Mouse (Mus musculus) liver, adult 2 months (tissue): ENCODE data around the gene Olfr1123. TPM values are rescaled to one million over a fixed set of nuclear protein-coding genes. Genes with fewer than 3 reads are reported as not detected.
"Not testable (repeated sequence)": the region's sequence is repeated elsewhere in the genome, so short reads cannot be mapped to it uniquely, and the experiment has no call there.

Source experiments
- DNase-seq: peaks from one replicate; pipeline ENCODE4 v3.0.0-alpha.2; 2011; ENCODE audit warnings: low read depth, low spot score; ENCODE audit errors: extremely low read depth
- H3K27ac ChIP-seq: fragments of 200-500 bp; replicated peaks from 2 replicates; pipeline ENCODE4 v1.5.1; 2012; ENCODE audit warnings: low read depth, mild to moderate bottlenecking, control low read depth, inconsistent platforms, low read length; ENCODE audit not compliant: insufficient read depth
- H3K27me3 ChIP-seq: fragments of 200-500 bp; 2 replicates; pipeline ENCODE4 v1.6.1; 2012; ENCODE audit warnings: mild to moderate bottlenecking, moderate library complexity, low read length, inconsistent platforms; ENCODE audit not compliant: control insufficient read depth, insufficient read depth
- H3K36me3 ChIP-seq: fragments of 200-500 bp; 2 replicates; pipeline ENCODE4 v1.6.1; 2012; ENCODE audit warnings: low read length, inconsistent platforms; ENCODE audit not compliant: control insufficient read depth, insufficient read depth
- H3K4me1 ChIP-seq: fragments of 200-500 bp; 2 replicates; pipeline ENCODE4 v1.6.1; 2011; ENCODE audit warnings: low read length; ENCODE audit not compliant: control insufficient read depth, insufficient read depth
- H3K4me3 ChIP-seq: fragments of 200-500 bp; 2 replicates; pipeline ENCODE4 v1.5.1; 2011; ENCODE audit warnings: low read depth, mild to moderate bottlenecking, control low read depth, low read length, moderate library complexity; ENCODE audit not compliant: insufficient read depth
- H3K79me2 ChIP-seq: fragments of 200-500 bp; 2 replicates; pipeline ENCODE4 v1.6.1; 2012; ENCODE audit warnings: inconsistent platforms, mild to moderate bottlenecking, low read length, moderate library complexity; ENCODE audit not compliant: control insufficient read depth, insufficient read depth
- H3K9ac ChIP-seq: fragments of 200-500 bp; 2 replicates; pipeline ENCODE4 v1.6.1; 2012; ENCODE audit warnings: low read depth, mild to moderate bottlenecking, control low read depth, inconsistent platforms, low read length
- CTCF ChIP-seq: fragments of 200-500 bp; IDR thresholded peaks from 2 replicates; pipeline ENCODE4 v1.5.1; 2011; ENCODE audit warnings: low read depth, low read length, control low read depth
- POLR2A ChIP-seq: fragments of 200-500 bp; IDR thresholded peaks from 2 replicates; pipeline ENCODE4 v1.6.1; 2011; ENCODE audit warnings: low read length, control low read depth; ENCODE audit not compliant: insufficient read depth; ENCODE audit errors: extremely low read depth
- WGBS: fragments of 180-500 bp; shearing (Covaris S2); methylation state at CpG from one replicate; pipeline ENCODE4 v1.1.7; 2018; 5-methylcytosine and 5-hydroxymethylcytosine counted together
- polyA plus RNA-seq: library from polyadenylated mRNA; depleted of rRNA; stranded (reverse); fragments of >200 nt; gene quantifications from 2 replicates; pipeline ENCODE4 v1.2.3, GENCODE M21; 2012; rRNA removed
- total RNA-seq: library from RNA; depleted of rRNA; stranded (reverse); fragments of >200 nt; gene quantifications from 2 replicates; pipeline ENCODE4 v1.2.3, GENCODE M21; 2014; rRNA removed

The Olfr1123 gene
- total RNA-seq (not detected in 2 replicates), polyA plus RNA-seq (not detected in 2 replicates)

DNA sequence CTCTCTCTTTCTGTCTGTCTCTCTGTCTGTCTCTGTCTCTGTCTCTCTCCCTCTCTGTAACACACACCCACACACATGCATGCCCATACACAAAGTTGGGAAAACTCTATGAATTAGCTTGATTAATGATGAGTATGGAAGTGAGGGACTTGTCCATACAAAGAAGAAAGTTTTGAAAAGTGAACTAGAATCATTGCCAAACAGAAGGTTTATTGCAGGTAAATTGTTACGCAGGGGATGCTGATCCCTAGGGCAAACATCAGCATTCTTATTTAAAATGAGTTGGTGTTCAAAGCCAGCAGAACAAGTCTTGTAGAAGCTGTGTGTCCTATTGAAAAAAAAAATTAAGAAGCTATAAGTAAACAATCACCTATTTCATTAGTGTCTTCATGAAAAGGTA is at the start of gene Olfr1123:
TSS of gene Olfr1123 (plus strand) at position 301 of the 400 bp plus-strand sequence.
- no peaks in the 10 kb centered on the region for H3K4me1 ChIP-seq
- no peak within 1 kb of the TSS for H3K4me3 ChIP-seq
- H3K79me2 ChIP-seq = no peaks in the 10 kb centered on the region
- H3K9ac ChIP-seq = no peak within 1 kb of the TSS
- TF ChIP-seq POLR2A (no peak), CTCF (no peak)
- WGBS = 83% methylated on average over 1 of the region's 1 CpGs
- H3K27me3 ChIP-seq = no peaks in the 10 kb centered on the region
- no peak within 1 kb of the TSS for H3K27ac ChIP-seq
- no peaks in the 10 kb centered on the region for H3K36me3 ChIP-seq
- DNase-seq = no peak

DNA sequence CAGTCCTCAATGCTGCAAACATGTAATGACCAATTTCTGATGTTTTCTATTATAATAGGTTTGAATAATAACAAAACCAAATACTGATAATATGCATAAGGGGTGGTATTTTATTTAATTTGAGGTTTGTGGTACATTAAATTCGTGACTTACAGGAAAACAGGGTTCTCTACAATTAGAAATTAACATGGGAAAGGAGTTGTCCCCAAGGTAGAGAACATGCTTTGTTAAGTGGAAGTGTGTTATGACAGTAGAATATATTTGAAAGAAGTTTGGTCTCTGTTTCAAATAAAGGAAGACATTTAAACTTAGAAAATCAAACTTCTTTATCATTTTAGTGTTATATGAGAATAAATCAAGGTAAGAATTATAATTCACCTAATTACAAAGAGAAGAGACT is 46.8 kb upstream of the Olfr1123 start, which contains the start of gene Olfr1121:
TSS of gene Olfr1121 (plus strand) at position 301 of the 400 bp plus-strand sequence.
- DNase-seq = no peak
- H3K9ac ChIP-seq = no peak within 1 kb of the TSS
- no peaks in the 10 kb centered on the region for H3K4me1 ChIP-seq
- H3K36me3 ChIP-seq = no peaks in the 10 kb centered on the region
- H3K4me3 ChIP-seq = no peak within 1 kb of the TSS
- H3K27me3 ChIP-seq = no peaks in the 10 kb centered on the region
- H3K27ac ChIP-seq = no peak within 1 kb of the TSS
- TF ChIP-seq CTCF (no peak), POLR2A (no peak)
- WGBS = 15% methylated on average over 1 of the region's 1 CpGs
- H3K79me2 ChIP-seq = no peaks in the 10 kb centered on the region

DNA sequence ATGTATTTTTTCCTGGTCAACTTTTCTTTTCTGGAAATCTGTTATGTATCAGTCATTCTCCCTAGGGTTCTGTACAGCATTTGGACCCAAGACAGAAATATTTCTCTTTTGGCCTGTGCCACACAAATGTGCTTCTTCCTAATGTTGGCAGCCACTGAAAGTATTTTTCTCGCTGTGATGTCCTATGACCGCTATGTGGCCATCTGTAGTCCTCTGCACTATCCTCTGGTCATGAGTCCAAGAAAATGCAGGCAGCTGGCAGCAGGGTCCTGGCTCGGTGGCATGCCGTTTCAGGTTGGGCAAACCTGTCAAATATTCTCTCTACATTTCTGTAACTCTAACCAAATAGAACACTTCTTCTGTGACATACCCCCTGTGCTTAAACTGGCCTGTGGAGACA is 44.7 kb upstream of the Olfr1123 start:
- Histone ChIP-seq H3K4me3 (no peak overlapping the region), H3K27ac (no peak overlapping the region), H3K79me2 (no peaks in the 10 kb centered on the region), H3K27me3 (no peaks in the 10 kb centered on the region), H3K9ac (no peak overlapping the region), H3K4me1 (no peaks in the 10 kb centered on the region), H3K36me3 (no peaks in the 10 kb centered on the region)
- TF ChIP-seq POLR2A = no peak
- TF ChIP-seq CTCF = no peak
- WGBS = 82% methylated on average over 4 of the region's 4 CpGs
- no peak for DNase-seq

DNA sequence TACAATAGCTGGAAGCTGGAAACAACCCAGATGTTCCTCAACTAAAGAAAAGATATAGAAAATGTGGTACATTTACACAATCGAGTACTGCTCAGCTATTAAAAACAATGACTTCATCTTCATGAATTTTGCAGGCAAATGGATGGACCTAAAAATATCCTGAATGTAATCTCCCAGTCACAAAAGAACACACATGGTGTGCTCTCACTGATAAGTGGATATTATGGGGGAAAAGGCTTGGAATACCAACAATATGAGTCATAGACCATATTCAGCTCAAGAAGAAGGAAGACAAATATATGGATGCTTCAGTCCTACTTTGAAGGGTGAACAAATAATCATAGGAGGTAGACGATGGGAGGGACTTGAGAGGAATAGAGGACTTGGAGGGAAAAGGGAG is 32.5 kb upstream of the Olfr1123 start:
- H3K4me3 ChIP-seq = no peak overlapping the region
- no peaks in the 10 kb centered on the region for H3K79me2 ChIP-seq
- TF ChIP-seq POLR2A (no peak), CTCF (no peak)
- H3K36me3 ChIP-seq = no peaks in the 10 kb centered on the region
- WGBS = 79% methylated on average over 2 of the region's 2 CpGs
- H3K9ac ChIP-seq = no peak overlapping the region
- H3K27ac ChIP-seq = no peak overlapping the region
- H3K4me1 ChIP-seq = no peaks in the 10 kb centered on the region
- no peak for DNase-seq
- H3K27me3 ChIP-seq = no peaks in the 10 kb centered on the region

DNA sequence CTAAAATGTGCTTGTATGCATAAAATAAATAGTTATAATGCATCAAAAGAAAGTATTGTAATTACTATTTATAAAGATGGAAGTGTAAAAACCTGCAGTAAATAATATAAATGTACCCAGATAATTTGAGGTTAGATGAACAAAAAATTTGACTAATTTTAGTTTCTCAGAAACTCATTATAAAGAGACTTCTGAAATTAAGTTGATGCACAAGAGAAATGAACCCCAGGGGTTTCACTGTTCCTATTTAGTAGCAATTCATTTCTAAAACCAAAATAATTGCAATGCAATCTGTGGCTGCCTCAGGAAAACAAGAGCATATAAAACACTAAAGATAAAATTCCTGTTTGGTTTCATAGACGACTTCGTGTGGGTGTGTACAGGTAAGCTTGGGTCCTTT is 30.9 kb upstream of the Olfr1123 start, which contains the start of gene Olfr1122:
TSS of gene Olfr1122 (plus strand) at position 301 of the 400 bp plus-strand sequence.
- no peak for DNase-seq
- Histone ChIP-seq H3K4me1 (no peaks in the 10 kb centered on the region), H3K4me3 (no peak within 1 kb of the TSS), H3K9ac (no peak within 1 kb of the TSS), H3K27me3 (no peaks in the 10 kb centered on the region), H3K79me2 (no peaks in the 10 kb centered on the region), H3K36me3 (no peaks in the 10 kb centered on the region), H3K27ac (no peak within 1 kb of the TSS)
- no peak for TF ChIP-seq POLR2A
- TF ChIP-seq CTCF = no peak
- 70% methylated on average over 2 of the region's 2 CpGs for WGBS

DNA sequence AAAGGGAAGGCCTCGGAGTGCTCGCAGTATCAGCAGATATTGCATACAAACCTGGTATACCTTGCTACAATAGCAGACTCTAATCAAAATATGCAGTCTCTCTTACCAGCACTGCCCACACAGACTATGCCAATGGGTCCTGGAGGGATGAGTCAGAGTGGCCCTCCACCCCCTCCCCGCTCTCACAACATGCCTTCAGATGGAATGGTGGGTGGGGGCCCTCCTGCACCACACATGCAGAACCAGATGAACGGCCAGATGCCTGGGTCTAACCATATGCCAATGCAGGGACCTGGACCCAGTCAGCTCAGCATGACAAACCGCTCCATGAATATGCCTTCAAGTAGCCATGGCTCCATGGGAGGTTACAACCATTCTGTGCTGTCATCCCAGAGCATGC is 22.8 kb upstream of the Olfr1123 start:
- H3K9ac ChIP-seq, DNase-seq, H3K27me3 ChIP-seq, H3K36me3 ChIP-seq, H3K4me1 ChIP-seq, H3K4me3 ChIP-seq, H3K27ac ChIP-seq, H3K79me2 ChIP-seq: not testable (repeated sequence)
- 84% methylated on average over 5 of the region's 5 CpGs for WGBS

DNA sequence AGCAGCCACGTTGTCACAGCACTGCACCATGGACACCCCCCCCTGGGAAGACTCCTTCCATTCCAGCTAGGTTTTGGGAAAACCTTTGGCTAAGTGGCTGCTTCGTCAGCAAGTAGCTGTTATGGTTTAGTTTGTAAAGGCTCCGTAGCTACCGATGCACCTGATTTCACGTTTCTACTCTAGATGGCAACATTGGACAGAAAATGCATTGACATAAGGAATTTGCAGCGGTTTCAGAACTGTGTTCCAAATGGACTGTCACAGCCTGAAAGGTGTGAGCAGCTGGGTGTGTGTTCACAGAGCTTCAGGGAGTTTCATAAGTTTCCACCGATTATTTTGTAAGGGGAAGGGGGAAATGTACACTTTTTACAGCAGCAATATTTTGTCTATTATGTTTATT is 21.7 kb upstream of the Olfr1123 start:
- H3K36me3 ChIP-seq, DNase-seq, H3K9ac ChIP-seq, H3K4me3 ChIP-seq, H3K79me2 ChIP-seq, H3K27me3 ChIP-seq, H3K27ac ChIP-seq, H3K4me1 ChIP-seq: not testable (repeated sequence)
- WGBS = 81% methylated on average over 7 of the region's 7 CpGs
